Mouse (Mus musculus) stomach, embryonic 16.5 days (tissue): ENCODE data around the gene Tab1. TPM values are rescaled to one million over a fixed set of nuclear protein-coding genes. Genes with fewer than 3 reads are reported as not detected.

Source experiments
- ATAC-seq: fragments of 200-750 bp; cut with Nextera tagmentation; 2 replicates; pipeline ENCODE4 v1.8.0; 2017; ENCODE audit warnings: moderate number of reproducible peaks, moderate TSS enrichment; ENCODE audit not compliant: insufficient read depth, low FRiP score
- H3K27ac ChIP-seq: fragments of 300-500 bp; sonication (generic); 2 replicates; pipeline ENCODE4 v1.5.1; 2014; ENCODE audit warnings: low read length
- H3K27me3 ChIP-seq: fragments of 300-500 bp; sonication (generic); 2 replicates; pipeline ENCODE4 v1.6.1; 2014; ENCODE audit warnings: low read length, control low read depth, mixed read lengths; ENCODE audit not compliant: control insufficient read depth, insufficient read depth
- H3K36me3 ChIP-seq: fragments of 300-500 bp; sonication (generic); 2 replicates; pipeline ENCODE4 v1.6.1; 2014; ENCODE audit warnings: low read length; ENCODE audit not compliant: control insufficient read depth, insufficient read depth
- H3K4me1 ChIP-seq: fragments of 300-500 bp; sonication (generic); 2 replicates; pipeline ENCODE4 v1.6.1; 2014; ENCODE audit warnings: low read length, control low read depth, mixed read lengths; ENCODE audit not compliant: control insufficient read depth, insufficient read depth
- H3K4me2 ChIP-seq: fragments of 300-500 bp; sonication (generic); 2 replicates; pipeline ENCODE4 v1.6.1; 2014; ENCODE audit warnings: low read depth, low read length, mixed read lengths
- H3K4me3 ChIP-seq: fragments of 300-500 bp; sonication (generic); replicated peaks from 2 replicates; pipeline ENCODE4 v1.5.1; 2014; ENCODE audit warnings: mild to moderate bottlenecking, low read length
- H3K9ac ChIP-seq: fragments of 300-500 bp; sonication (generic); 2 replicates; pipeline ENCODE4 v1.6.1; 2014; ENCODE audit warnings: low read length
- H3K9me3 ChIP-seq: fragments of 300-500 bp; sonication (generic); replicated peaks from 2 replicates; pipeline ENCODE4 v1.6.1; 2016; ENCODE audit warnings: low read length, control low read depth; ENCODE audit not compliant: control insufficient read depth
- WGBS: fragments of 180-500 bp; shearing (Covaris S2); extraction: QIAGEN DNeasy Blood & Tissue Kit; methylation state at CpG from one replicate; pipeline ENCODE4 v1.1.7; 2014; 5-methylcytosine and 5-hydroxymethylcytosine counted together
- polyA plus RNA-seq: library from polyadenylated mRNA; unstranded; fragments of >200 nt; fragmentation: Nextera tagmentation; extraction: Ambion mirVana; gene quantifications from 2 replicates; pipeline ENCODE4 v1.2.1, GENCODE M21; 2015

Gene Tab1
- polyA plus RNA-seq, 1 experiment from 2014 or later, result 29.3 TPM

- Histone ChIP-seq H3K4me1 (no peaks in the 10 kb centered on the region), H3K9me3 (no peaks in the 10 kb centered on the region), H3K9ac (no peak overlapping the region), H3K27ac (no peak overlapping the region), H3K27me3 (no peaks in the 10 kb centered on the region), H3K36me3 (no peaks in the 10 kb centered on the region), H3K4me2 (no peak overlapping the region), H3K4me3 (no peak overlapping the region)
- ATAC-seq, result no peak
- WGBS, result 90% methylated on average over 3 of the region's 3 CpGs
Measured at GRCm38 (mm10) chr15:80206057-80206565, 73.2 kb downstream of the Tab1 start.

- Histone ChIP-seq H3K27me3 (no peaks in the 10 kb centered on the region), H3K4me3 (no peak overlapping the region), H3K36me3 (no peaks in the 10 kb centered on the region; the same call in 1 of the 2 replicates), H3K9ac (no peak overlapping the region), H3K27ac (peak overlapping the region; percentile 48; the same call in 1 of the 2 replicates), H3K9me3 (no peaks in the 10 kb centered on the region), H3K4me2 (0 out of 2 replicates have a peak overlapping the region, but pooled peaks have one; percentile 3), H3K4me1 (no peaks in the 10 kb centered on the region)
- ATAC-seq, result no peak
- 31% methylated on average over 4 of the region's 4 CpGs for WGBS
Measured at GRCm38 (mm10) chr15:80208446-80208845, 75.5 kb downstream of the Tab1 start.

Other genes with a start within 250 kb of the Tab1 start
- gene Apobec3, start 241.5 kb upstream of the Tab1 start, polyA plus RNA-seq, result 31.5 and 31.9 TPM in 2 replicates
- gene Cbx7, start 162.0 kb upstream of the Tab1 start, polyA plus RNA-seq, result 5.7 and 6.9 TPM in 2 replicates
- 2.9 and 3.4 TPM in 2 replicates for gene Pdgfb, start 118.2 kb upstream of the Tab1 start, polyA plus RNA-seq
- 43.1 and 55.2 TPM in 2 replicates for gene Syngr1, start 41.8 kb upstream of the Tab1 start, polyA plus RNA-seq
- gene Rpl3, start 41.3 kb upstream of the Tab1 start, polyA plus RNA-seq, result 835 and 1,068 TPM in 2 replicates
- gene Mgat3, start 40.6 kb downstream of the Tab1 start, polyA plus RNA-seq, result 8.7 and 10.5 TPM in 2 replicates
- 29.3 and 30.4 TPM in 2 replicates for gene Mief1, start 100.9 kb downstream of the Tab1 start, polyA plus RNA-seq
- gene AC140267.1, start 102.7 kb downstream of the Tab1 start, polyA plus RNA-seq, result 1.2 TPM in 1 of 2 replicates, not detected in the other
- 134 and 150 TPM in 2 replicates for gene Atf4, start 122.1 kb downstream of the Tab1 start, polyA plus RNA-seq
- 37.7 and 51.1 TPM in 2 replicates for gene Rps19bp1, start 131.2 kb downstream of the Tab1 start, polyA plus RNA-seq
- not detected in 2 replicates for gene Cacna1i, start 154.1 kb downstream of the Tab1 start, polyA plus RNA-seq